8 mouse cellular contexts compared by ENCODE assay signal in genomic region chr17:26611328-26611727, GRCm38 (mm10). TPM values are rescaled to one million over a fixed set of nuclear protein-coding genes. Genes with fewer than 3 reads are reported as not detected.
DNase-seq lines count a peak whose midpoint lies in the region; ATAC-seq and TF ChIP-seq lines count a peak whose summit lies in the region.

No protein-coding gene starts in this region.

- no peaks in the 10 kb centered on the region for H3K27me3 ChIP-seq in hindbrain, postnatal 0 days (ENCODE audit: insufficient read depth, low read length)
- no peaks in the 10 kb centered on the region for H3K27me3 ChIP-seq in hindbrain, embryonic 12.5 days
- H3K27me3 ChIP-seq in intestine, embryonic 16.5 days (replicated peaks; ENCODE audit: control insufficient read depth, insufficient read depth, low read length): no peaks in the 10 kb centered on the region

- no peak for TF ChIP-seq CTCF in hindbrain, postnatal 0 days (IDR thresholded peaks at IDR 0.05; ENCODE audit: low read depth)

- peak; percentile 36 for DNase-seq in hindbrain, postnatal 0 days (ENCODE audit: low spot score)
- DNase-seq in 3134 (ENCODE audit: extremely low read depth, insufficient read length, low spot score): peak; percentile 68
- peak; percentile 81 to 84 for DNase-seq in adrenal gland, postnatal 36 days
- no peak for DNase-seq in natural killer cell, adult 2 months (ENCODE audit: low spot score in 2 of 2)
- DNase-seq in spleen, adult 12 weeks (ENCODE audit: low spot score): no peak
- DNase-seq in left cerebral cortex, postnatal 36 days (ENCODE audit: low spot score in 2 of 2): no peak

- H3K9me3 ChIP-seq in hindbrain, postnatal 0 days (ENCODE audit: low read length): no peaks in the 10 kb centered on the region
- H3K9me3 ChIP-seq in hindbrain, embryonic 12.5 days (replicated peaks): no peaks in the 10 kb centered on the region
- H3K9me3 ChIP-seq in intestine, embryonic 16.5 days (ENCODE audit: control insufficient read depth, low read length): no peaks in the 10 kb centered on the region

- H3K27ac ChIP-seq in hindbrain, postnatal 0 days: no peak overlapping the region
- no peak overlapping the region for H3K27ac ChIP-seq in hindbrain, embryonic 12.5 days
- 0 out of 2 replicates have a peak overlapping the region, but pooled peaks have one; percentile 31 for H3K27ac ChIP-seq in intestine, embryonic 16.5 days (ENCODE audit: low read length)

- WGBS in hindbrain, postnatal 0 days: 61% methylated on average over 7 of the region's 7 CpGs
- 85% methylated on average over 7 of the region's 7 CpGs for WGBS in hindbrain, embryonic 12.5 days
- WGBS in intestine, embryonic 16.5 days: 55% methylated on average over 7 of the region's 7 CpGs

- peaks cover 30% of the 10 kb centered on the region; the same call in 1 of the 2 replicates for H3K36me3 ChIP-seq in hindbrain, postnatal 0 days (ENCODE audit: insufficient read depth, low read length)
- H3K36me3 ChIP-seq in hindbrain, embryonic 12.5 days: peaks cover 62% of the 10 kb centered on the region
- no peaks in the 10 kb centered on the region for H3K36me3 ChIP-seq in intestine, embryonic 16.5 days (ENCODE audit: control insufficient read depth, insufficient read depth, low read length)

- no peaks in the 10 kb centered on the region for H3K4me1 ChIP-seq in hindbrain, postnatal 0 days (ENCODE audit: insufficient read depth, low read length)
- H3K4me1 ChIP-seq in hindbrain, embryonic 12.5 days: no peaks in the 10 kb centered on the region
- H3K4me1 ChIP-seq in intestine, embryonic 16.5 days (ENCODE audit: control insufficient read depth, insufficient read depth, low read length): 0 out of 2 replicates have a peak, but pooled peaks cover 2% of the 10 kb centered on the region

- intact Hi-C loops in left cerebral cortex, postnatal 36 days (cut with DNase I): no loop called here

- ATAC-seq in hindbrain, postnatal 0 days: 0 out of 2 replicates have a peak, but pooled peaks have one; percentile 58
- no peak for ATAC-seq in hindbrain, embryonic 12.5 days (ENCODE audit: low FRiP score)
- no peak for ATAC-seq in intestine, embryonic 16.5 days

- H3K9ac ChIP-seq in hindbrain, postnatal 0 days (replicated peaks; ENCODE audit: low read length): no peak overlapping the region
- H3K9ac ChIP-seq in hindbrain, embryonic 12.5 days: no peak overlapping the region
- H3K9ac ChIP-seq in intestine, embryonic 16.5 days (ENCODE audit: low read depth, low read length): no peak overlapping the region

- H3K4me2 ChIP-seq in hindbrain, postnatal 0 days (ENCODE audit: low read depth, low read length): no peak overlapping the region
- no peak overlapping the region for H3K4me2 ChIP-seq in hindbrain, embryonic 12.5 days (replicated peaks)
- H3K4me2 ChIP-seq in intestine, embryonic 16.5 days (ENCODE audit: low read depth, low read length): no peak overlapping the region

- H3K4me3 ChIP-seq in hindbrain, postnatal 0 days (ENCODE audit: low read length): no peak overlapping the region
- H3K4me3 ChIP-seq in hindbrain, embryonic 12.5 days: no peak overlapping the region
- H3K4me3 ChIP-seq in intestine, embryonic 16.5 days (ENCODE audit: low read length): no peak overlapping the region

RNA-seq across cellular contexts. Expression of gene Dusp1, which starts 49.4 kb away (rescaled TPM):
- total RNA-seq in hindbrain, postnatal 0 days (2014; rRNA removed): 50.5 and 51.4 TPM in 2 replicates
- 25.3 and 27.0 TPM in 2 replicates for polyA plus RNA-seq in hindbrain, postnatal 0 days (2015; fragmentation: Nextera tagmentation; extraction: Ambion mirVana)
- 33.0 and 38.5 TPM in 2 replicates for polyA plus RNA-seq in hindbrain, embryonic 12.5 days (2016; fragmentation: Nextera tagmentation; extraction: Ambion mirVana)
- 10 to 100 TPM; 56.9 to 62.5 TPM for total RNA-seq in adrenal gland, postnatal 36 days (2021)
- polyA plus RNA-seq in intestine, embryonic 16.5 days (2015; fragmentation: Nextera tagmentation; extraction: Ambion mirVana): 12.2 and 14.4 TPM in 2 replicates
- total RNA-seq in left cerebral cortex, postnatal 36 days (2021): 10 to 100 TPM; 25.0 to 66.5 TPM

RNA-seq across cellular contexts. Expression of gene Ergic1, which starts 50.0 kb away (rescaled TPM):
- 235 and 250 TPM in 2 replicates for total RNA-seq in hindbrain, postnatal 0 days (2014; rRNA removed)
- polyA plus RNA-seq in hindbrain, postnatal 0 days (2015; fragmentation: Nextera tagmentation; extraction: Ambion mirVana): 81.2 and 93.5 TPM in 2 replicates
- polyA plus RNA-seq in hindbrain, embryonic 12.5 days (2016; fragmentation: Nextera tagmentation; extraction: Ambion mirVana): 85.3 and 90.3 TPM in 2 replicates
- total RNA-seq in adrenal gland, postnatal 36 days (2021): 100 to 1,000 TPM; 159 to 160 TPM
- polyA plus RNA-seq in intestine, embryonic 16.5 days (2015; fragmentation: Nextera tagmentation; extraction: Ambion mirVana): 88.6 and 91.2 TPM in 2 replicates
- 100 to 1,000 TPM; 154 TPM for total RNA-seq in left cerebral cortex, postnatal 36 days (2021)

RNA-seq across cellular contexts. Expression of gene Atp6v0e, which starts 51.7 kb away (rescaled TPM):
- total RNA-seq in hindbrain, postnatal 0 days (2014; rRNA removed): 98.2 and 124 TPM in 2 replicates
- polyA plus RNA-seq in hindbrain, postnatal 0 days (2015; fragmentation: Nextera tagmentation; extraction: Ambion mirVana): 121 and 133 TPM in 2 replicates
- 108 and 111 TPM in 2 replicates for polyA plus RNA-seq in hindbrain, embryonic 12.5 days (2016; fragmentation: Nextera tagmentation; extraction: Ambion mirVana)
- total RNA-seq in adrenal gland, postnatal 36 days (2021): 100 to 1,000 TPM; 193 to 224 TPM
- polyA plus RNA-seq in intestine, embryonic 16.5 days (2015; fragmentation: Nextera tagmentation; extraction: Ambion mirVana): 311 and 334 TPM in 2 replicates
- total RNA-seq in left cerebral cortex, postnatal 36 days (2021): 10 to 100 TPM; 41.3 to 44.1 TPM

Comparison
In these comparisons a context has a peak if more than half of its experiments do, and no peak if none do; other contexts are left out.
1. DNase-seq: peak in hindbrain, postnatal 0 days (single experiment), 3134 (single experiment) and adrenal gland, postnatal 36 days (2 of 2); none in natural killer cell, adult 2 months (0 of 2), spleen, adult 12 weeks (single experiment) and left cerebral cortex, postnatal 36 days (0 of 2).